ENCODE assay signal across 8 mouse cellular contexts in the genomic region with DNA sequence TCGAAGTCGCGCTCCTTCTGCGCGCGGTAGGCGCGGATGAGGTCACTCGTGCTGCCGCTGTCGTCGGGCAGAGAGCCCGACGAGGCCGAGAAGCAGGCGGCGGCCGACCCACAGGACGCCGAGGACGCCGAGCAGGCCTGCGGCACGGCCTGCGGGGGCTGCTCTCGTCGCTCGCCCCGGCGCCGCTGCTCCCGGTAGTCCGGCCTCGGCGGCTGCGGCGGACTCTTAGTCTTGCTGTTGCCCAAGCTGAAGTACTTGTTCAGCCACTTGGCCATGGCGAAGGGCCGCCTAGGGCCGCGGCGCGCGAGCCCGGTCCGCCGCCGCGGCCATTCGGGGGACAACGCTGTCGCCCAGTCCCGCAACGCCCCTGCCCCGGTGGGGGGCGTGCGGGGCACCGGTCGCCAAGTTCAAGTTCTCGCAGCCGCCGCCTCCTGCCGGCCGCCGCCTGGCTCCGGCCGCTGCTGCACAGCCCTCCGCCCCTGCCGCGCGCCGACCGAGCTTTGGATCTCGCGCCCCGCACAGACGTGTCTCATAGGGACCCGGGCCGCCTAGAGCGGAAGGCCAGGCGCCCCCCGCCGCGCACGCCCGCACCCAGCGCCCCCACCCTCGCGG. TPM values are rescaled to one million over a fixed set of nuclear protein-coding genes. Genes with fewer than 3 reads are reported as not detected.
DNase-seq lines count a peak whose midpoint lies in the region; ATAC-seq and TF ChIP-seq lines count a peak whose summit lies in the region.

No protein-coding gene starts in this region.

- WGBS in embryonic facial prominence, embryonic 15.5 days, result under 1% methylated on average over 69 of the region's 89 CpGs
- under 1% methylated on average over 89 of the region's 89 CpGs for WGBS in hindbrain, embryonic 10.5 days
- WGBS in liver, adult 2 months, result under 1% methylated on average over 82 of the region's 89 CpGs
- under 1% methylated on average over 79 of the region's 89 CpGs for whole genome bisulfite sequencing in neural tube, embryonic 11.5 days

- no peak for TF ChIP-seq RAD21 in MEL (IDR thresholded peaks at IDR 0.05; ENCODE audit: low read depth, low read length)

- peak; percentile 21 for DNase-seq in layer of hippocampus, adult 11-12 months (ENCODE audit: low spot score)
- no peak for DNase-seq in layer of hippocampus, adult 9-11 months
- DNase-seq in MEL (ENCODE audit: low read depth, low spot score), result peak; percentile 68
- DNase-seq in hindbrain, embryonic 10.5 days (ENCODE audit: low spot score), result peak; percentile 76
- no peak for DNase-seq in liver, adult 2 months (ENCODE audit: extremely low read depth, low read depth, low spot score)
- peak; percentile 56 for DNase-seq in neural tube, embryonic 11.5 days (ENCODE audit: low spot score)
- DNase-seq in layer of hippocampus, adult 8-10 months (ENCODE audit: low spot score in 2 of 2), result no peak

- ATAC-seq in embryonic facial prominence, embryonic 15.5 days (ENCODE audit: insufficient number of reproducible peaks, low FRiP score, low TSS enrichment, low read depth), result no peak
- ATAC-seq in neural tube, embryonic 11.5 days (ENCODE audit: insufficient read depth, low FRiP score, low TSS enrichment), result peak; percentile 67

- TF ChIP-seq POLR2A in MEL (IDR thresholded peaks at IDR 0.05; ENCODE audit: control insufficient read depth in 1 of 2, insufficient read depth in 1 of 2, low read depth in 1 of 2, low read length in 2 of 2, poor library complexity in 1 of 2), result 0 out of 4 replicates have a peak, but pooled peaks of 1 of the 2 experiments have one; percentile 34
- no peak for TF ChIP-seq POLR2A in liver, adult 2 months (IDR thresholded peaks at IDR 0.05; ENCODE audit: extremely low read depth, insufficient read depth, low read length)

- TF ChIP-seq CTCF in MEL (IDR thresholded peaks at IDR 0.05 in 2 of 3, conservative IDR thresholded peaks at IDR 0.05 in 1 of 3; ENCODE audit: control insufficient read depth in 1 of 3, insufficient read depth in 1 of 3, low read depth in 2 of 3, low read length in 3 of 3, poor library complexity in 1 of 3, severe bottlenecking in 1 of 3), result no peak
- no peak for TF ChIP-seq CTCF in liver, adult 2 months (IDR thresholded peaks at IDR 0.05; ENCODE audit: low read depth, low read length)

- peaks cover 4 to 16% of the 10 kb centered on the region in 2 experiments; a peak in 3 of 4 replicates for H3K4me1 ChIP-seq in MEL (ENCODE audit: control insufficient read depth in 1 of 2, insufficient read depth in 2 of 2, low read length in 2 of 2)
- peaks cover 84% of the 10 kb centered on the region for H3K4me1 ChIP-seq in embryonic facial prominence, embryonic 15.5 days
- peaks cover 74% of the 10 kb centered on the region for H3K4me1 ChIP-seq in hindbrain, embryonic 10.5 days (replicated peaks)
- peaks cover 23% of the 10 kb centered on the region for H3K4me1 ChIP-seq in liver, adult 2 months (ENCODE audit: control insufficient read depth, insufficient read depth, low read length)
- H3K4me1 ChIP-seq in neural tube, embryonic 11.5 days (ENCODE audit: control insufficient read depth, insufficient read depth, low read length), result peaks cover 11% of the 10 kb centered on the region

- no peak for TF ChIP-seq EP300 in MEL (IDR thresholded peaks at IDR 0.05; ENCODE audit: low read depth in 1 of 2, low read length in 2 of 2)

- H3K4me2 ChIP-seq in embryonic facial prominence, embryonic 15.5 days (replicated peaks), result peak overlapping the region; percentile 96
- peak overlapping the region; percentile 94 for H3K4me2 ChIP-seq in neural tube, embryonic 11.5 days (ENCODE audit: low read depth)

- no peak overlapping the region for H3K27ac ChIP-seq in MEL (ENCODE audit: control insufficient read depth, low read depth, low read length)
- H3K27ac ChIP-seq in embryonic facial prominence, embryonic 15.5 days (replicated peaks), result peak overlapping the region; percentile 95
- peak overlapping the region; percentile 93 for H3K27ac ChIP-seq in hindbrain, embryonic 10.5 days
- peak overlapping the region; percentile 61 for H3K27ac ChIP-seq in liver, adult 2 months (replicated peaks; ENCODE audit: insufficient read depth, low read depth, low read length)
- H3K27ac ChIP-seq in neural tube, embryonic 11.5 days (ENCODE audit: low read depth, low read length), result peak overlapping the region; percentile 80

- H3K9me3 ChIP-seq in MEL (replicated peaks; ENCODE audit: insufficient read depth, low read length), result no peaks in the 10 kb centered on the region
- H3K9me3 ChIP-seq in embryonic facial prominence, embryonic 15.5 days (replicated peaks), result no peaks in the 10 kb centered on the region
- no peaks in the 10 kb centered on the region for H3K9me3 ChIP-seq in hindbrain, embryonic 10.5 days
- no peaks in the 10 kb centered on the region for H3K9me3 ChIP-seq in neural tube, embryonic 11.5 days (ENCODE audit: control insufficient read depth, low read length)

- peak overlapping the region; percentile 57 to 90 for H3K4me3 ChIP-seq in MEL (ENCODE audit: control insufficient read depth in 1 of 2, insufficient read depth in 1 of 2, low read depth in 2 of 2, low read length in 2 of 2)
- H3K4me3 ChIP-seq in embryonic facial prominence, embryonic 15.5 days (replicated peaks), result peak overlapping the region; percentile 81
- peak overlapping the region; percentile 78 for H3K4me3 ChIP-seq in hindbrain, embryonic 10.5 days
- peak overlapping the region; percentile 91 for H3K4me3 ChIP-seq in liver, adult 2 months (ENCODE audit: insufficient read depth, low read depth, low read length)
- H3K4me3 ChIP-seq in neural tube, embryonic 11.5 days (ENCODE audit: low read depth, low read length), result peak overlapping the region; percentile 67

- H3K9ac ChIP-seq in MEL (ENCODE audit: control insufficient read depth, low read depth, low read length, poor library complexity, severe bottlenecking), result peak overlapping the region; percentile 86
- H3K9ac ChIP-seq in embryonic facial prominence, embryonic 15.5 days, result peak overlapping the region; percentile 84
- H3K9ac ChIP-seq in liver, adult 2 months (ENCODE audit: low read depth, low read length), result peak overlapping the region; percentile 96
- peak overlapping the region; percentile 76 for H3K9ac ChIP-seq in neural tube, embryonic 11.5 days (ENCODE audit: low read length)

- peaks cover 14% of the 10 kb centered on the region for H3K79me2 ChIP-seq in MEL (ENCODE audit: control insufficient read depth, insufficient read depth, low read length, poor library complexity)
- H3K79me2 ChIP-seq in liver, adult 2 months (ENCODE audit: control insufficient read depth, insufficient read depth, low read length), result peaks cover 42% of the 10 kb centered on the region

- peaks cover 0 to 9% of the 10 kb centered on the region in 2 experiments; a peak in 2 of 4 replicates for H3K36me3 ChIP-seq in MEL (ENCODE audit: control insufficient read depth in 1 of 2, insufficient read depth in 2 of 2, low read length in 2 of 2)
- H3K36me3 ChIP-seq in embryonic facial prominence, embryonic 15.5 days, result no peaks in the 10 kb centered on the region
- H3K36me3 ChIP-seq in hindbrain, embryonic 10.5 days, result peaks cover 9% of the 10 kb centered on the region
- H3K36me3 ChIP-seq in liver, adult 2 months (ENCODE audit: control insufficient read depth, insufficient read depth, low read length), result no peaks in the 10 kb centered on the region; the same call in 1 of the 2 replicates
- H3K36me3 ChIP-seq in neural tube, embryonic 11.5 days (ENCODE audit: control insufficient read depth, insufficient read depth, low read length), result no peaks in the 10 kb centered on the region

- no peaks in the 10 kb centered on the region for H3K27me3 ChIP-seq in MEL (ENCODE audit: control insufficient read depth in 1 of 2, insufficient read depth in 2 of 2, low read length in 2 of 2)
- H3K27me3 ChIP-seq in embryonic facial prominence, embryonic 15.5 days, result no peaks in the 10 kb centered on the region
- H3K27me3 ChIP-seq in hindbrain, embryonic 10.5 days (ENCODE audit: insufficient read depth, poor library complexity, severe bottlenecking), result peaks cover 29% of the 10 kb centered on the region
- no peaks in the 10 kb centered on the region for H3K27me3 ChIP-seq in liver, adult 2 months (ENCODE audit: control insufficient read depth, insufficient read depth, low read length)
- H3K27me3 ChIP-seq in neural tube, embryonic 11.5 days (ENCODE audit: control insufficient read depth, insufficient read depth, low read length), result peaks cover 4% of the 10 kb centered on the region; the same call in 1 of the 2 replicates

TF ChIP-seq in MEL, 35 proteins besides CTCF, POLR2A, EP300 and RAD21:
- TF ChIP-seq ZNF384 (IDR thresholded peaks at IDR 0.05; ENCODE audit: low read depth, low read length) (no peak), TBP (IDR thresholded peaks at IDR 0.05; ENCODE audit: low read depth, low read length) (no peak), MAX (IDR thresholded peaks at IDR 0.05; ENCODE audit: low read length) (0 out of 2 replicates have a peak, but pooled peaks have one; percentile 0), TCF12 (IDR thresholded peaks at IDR 0.05; ENCODE audit: low read depth, low read length) (no peak), MAFK (IDR thresholded peaks at IDR 0.05; ENCODE audit: borderline replicate concordance, low read depth, low read length) (no peak), UBTF (IDR thresholded peaks at IDR 0.05; ENCODE audit: borderline replicate concordance, insufficient read depth, low read depth, low read length) (0 out of 2 replicates have a peak, but pooled peaks have one; percentile 74)
TF ChIP-seq in MEL: peak in this region for 2.

RNA-seq across cellular contexts. Expression of a gene that starts 2.2 kb away (rescaled TPM):
- 4.7 and 5.2 TPM in 2 replicates for total RNA-seq in MEL (2012; rRNA removed)
- 10 to 100 TPM in 1 of 2 experiments, not detected in 1; 13.9 TPM for polyA plus RNA-seq in MEL (2012; ENCODE audit: insufficient read depth in 1 of 2, insufficient read length in 2 of 2, low read depth in 1 of 2, low replicate concordance in 2 of 2, missing spikeins in 1 of 2)
- 9.1 and 9.9 TPM in 2 replicates for polyA plus RNA-seq in embryonic facial prominence, embryonic 15.5 days (2015; fragmentation: Nextera tagmentation; extraction: Ambion mirVana)
- polyA plus RNA-seq in hindbrain, embryonic 10.5 days (2016; fragmentation: Nextera tagmentation; extraction: Ambion mirVana), result 3.2 and 3.7 TPM in 2 replicates
- total RNA-seq in liver, adult 2 months (2014; rRNA removed), result 16.1 and 17.1 TPM in 2 replicates
- 42.1 and 65.7 TPM in 2 replicates for polyA plus RNA-seq in liver, adult 2 months (2012; rRNA removed)
- 6.1 and 7.5 TPM in 2 replicates for polyA plus RNA-seq in neural tube, embryonic 11.5 days (2014; fragmentation: Nextera tagmentation; extraction: Ambion mirVana)
- 10 to 100 TPM; 13.1 to 18.1 (median 14.1) TPM for total RNA-seq in layer of hippocampus, adult 8-10 months (2022)

Comparison
In these comparisons a context has a peak if more than half of its experiments do, and no peak if none do; other contexts are left out.
1. DNase-seq: peak in layer of hippocampus, adult 11-12 months (single experiment), MEL (single experiment), hindbrain, embryonic 10.5 days (single experiment) and neural tube, embryonic 11.5 days (single experiment); none in layer of hippocampus, adult 9-11 months (single experiment), liver, adult 2 months (single experiment) and layer of hippocampus, adult 8-10 months (0 of 2).
2. Peak in every context shown above with its lines, with median percentiles within 50 percentile points of each other: H3K4me3 ChIP-seq and H3K9ac ChIP-seq.